Mouse (Mus musculus) heart, embryonic 14.5 days (tissue): Measurements from ENCODE around the gene Fam50a. TPM values are rescaled to one million over a fixed set of nuclear protein-coding genes. Genes with fewer than 3 reads are reported as not detected.
"Not testable (repeated sequence)": the region's sequence is repeated elsewhere in the genome, so short reads cannot be mapped to it uniquely, and the experiment has no call there.

Experiments used
- ATAC-seq: fragments of 200-750 bp; cut with Nextera tagmentation; 2 replicates; pipeline ENCODE4 v1.8.0; 2017; ENCODE audit warnings: low read depth, moderate TSS enrichment; ENCODE audit not compliant: insufficient number of reproducible peaks, insufficient read depth, low FRiP score
- H3K27ac ChIP-seq, 2 experiments: fragments of 200-500 bp in 1 of 2; fragments of 300-500 bp in 1 of 2; sonication (generic) in 1 of 2; replicated peaks in 1 of 2; 2 replicates each; pipeline ENCODE4 v1.5.1; 2012 to 2014; ENCODE audit warnings: low read depth in 2 of 2, low read length in 2 of 2, control low read depth in 1 of 2, mild to moderate bottlenecking in 1 of 2, mixed read lengths in 1 of 2; ENCODE audit not compliant: control insufficient read depth in 1 of 2, insufficient read depth in 1 of 2
- H3K27me3 ChIP-seq: fragments of 300-500 bp; sonication (generic); 2 replicates; pipeline ENCODE4 v1.6.1; 2014; ENCODE audit warnings: mild to moderate bottlenecking, low read length, control low read depth; ENCODE audit not compliant: control insufficient read depth, insufficient read depth
- H3K36me3 ChIP-seq: fragments of 300-500 bp; sonication (generic); 2 replicates; pipeline ENCODE4 v1.6.1; 2014; ENCODE audit warnings: mild to moderate bottlenecking, control low read depth, low read length, mixed read lengths; ENCODE audit not compliant: control insufficient read depth, insufficient read depth
- H3K4me1 ChIP-seq, 2 experiments: fragments of 200-500 bp in 1 of 2; fragments of 300-500 bp in 1 of 2; sonication (generic) in 1 of 2; 2 replicates each; pipeline ENCODE4 v1.6.1; 2012 to 2014; ENCODE audit warnings: low read length in 2 of 2, control low read depth in 1 of 2, mixed read lengths in 1 of 2; ENCODE audit not compliant: control insufficient read depth in 2 of 2, insufficient read depth in 2 of 2
- H3K4me2 ChIP-seq: fragments of 300-500 bp; sonication (generic); 2 replicates; pipeline ENCODE4 v1.6.1; 2014; ENCODE audit warnings: mild to moderate bottlenecking, low read length
- H3K4me3 ChIP-seq, 2 experiments: fragments of 200-500 bp in 1 of 2; fragments of 300-500 bp in 1 of 2; sonication (generic) in 1 of 2; 2 replicates each; pipeline ENCODE4 v1.5.1; 2012 to 2014; ENCODE audit warnings: low read length in 2 of 2, mild to moderate bottlenecking in 2 of 2, control low read depth in 1 of 2, low read depth in 1 of 2, moderate library complexity in 1 of 2; ENCODE audit not compliant: control insufficient read depth in 1 of 2, insufficient read depth in 1 of 2
- H3K9ac ChIP-seq: fragments of 300-500 bp; sonication (generic); 2 replicates; pipeline ENCODE4 v1.6.1; 2014; ENCODE audit warnings: mild to moderate bottlenecking, low read length
- H3K9me3 ChIP-seq: fragments of 300-500 bp; sonication (generic); 2 replicates; pipeline ENCODE4 v1.6.1; 2016; ENCODE audit warnings: low read length, control low read depth; ENCODE audit not compliant: control insufficient read depth
- WGBS: fragments of 180-500 bp; shearing (Covaris S2); extraction: QIAGEN DNeasy Blood & Tissue Kit; methylation state at CpG from one replicate; pipeline ENCODE4 v1.1.7; 2014; 5-methylcytosine and 5-hydroxymethylcytosine counted together
- polyA plus RNA-seq: library from polyadenylated mRNA; unstranded; fragments of >200 nt; fragmentation: Nextera tagmentation; extraction: Ambion mirVana; gene quantifications from 2 replicates; pipeline ENCODE4 v1.2.1, GENCODE M21; 2014

Fam50a gene
- polyA plus RNA-seq, 1 experiment from 2014 or later = 43.2 TPM

- 28% methylated on average over 13 of the region's 13 CpGs for WGBS
- Histone ChIP-seq H3K4me2 (peak overlapping the region; percentile 69), H3K36me3 (no peaks in the 10 kb centered on the region), H3K27me3 (no peaks in the 10 kb centered on the region), H3K9me3 (no peaks in the 10 kb centered on the region), H3K4me3 (peak overlapping the region; percentile 50 to 65), H3K9ac (peak overlapping the region; percentile 68), H3K27ac (peak overlapping the region; percentile 35 to 44; a peak in 3 of 4 replicates), H3K4me1 (no peaks in the 10 kb centered on the region; a peak in 1 of 4 replicates)
- no peak for ATAC-seq
Observed at GRCm38 (mm10) chrX:74352645-74353466, 40.0 kb downstream of the Fam50a start.

- peak; percentile 79 for ATAC-seq
Observed at GRCm38 (mm10) chrX:74353467-74353770, 40.6 kb downstream of the Fam50a start, which contains the start of gene Lage3. Gene Lage3, minus strand, starts transcription at chrX:74353618.

GRCm38 (mm10) chrX:74357069-74357468, 44.2 kb downstream of the Fam50a start:
- WGBS = 90% methylated on average over 2 of the region's 3 CpGs
- H3K4me2 ChIP-seq, H3K9ac ChIP-seq, H3K4me1 ChIP-seq, H3K36me3 ChIP-seq, H3K27me3 ChIP-seq, H3K9me3 ChIP-seq, H3K27ac ChIP-seq, H3K4me3 ChIP-seq, ATAC-seq: not testable (repeated sequence)

More at GRCm38 (mm10) chrX:74353467-74353770, 40.6 kb downstream of the Fam50a start, which contains the start of gene Lage3:
- H3K36me3 ChIP-seq = no peaks in the 10 kb centered on the region
- no peaks in the 10 kb centered on the region for H3K9me3 ChIP-seq
- peak within 1 kb of the TSS; percentile 50 to 65 for H3K4me3 ChIP-seq
- peak within 1 kb of the TSS; percentile 68 for H3K9ac ChIP-seq
- peak within 1 kb of the TSS; percentile 35 to 44; a peak in 3 of 4 replicates for H3K27ac ChIP-seq
- peak within 1 kb of the TSS; percentile 69 for H3K4me2 ChIP-seq
- WGBS = 7% methylated on average over 13 of the region's 22 CpGs
- no peaks in the 10 kb centered on the region for H3K27me3 ChIP-seq
- no peaks in the 10 kb centered on the region; a peak in 1 of 4 replicates for H3K4me1 ChIP-seq

- WGBS = 39% methylated on average over 11 of the region's 11 CpGs
- no peaks in the 10 kb centered on the region for H3K36me3 ChIP-seq
- ATAC-seq = no peak
Observed at GRCm38 (mm10) chrX:74359171-74359570, 46.3 kb downstream of the Fam50a start.

GRCm38 (mm10) chrX:74367512-74367911, 54.7 kb downstream of the Fam50a start:
- WGBS = 54% methylated on average over 10 of the region's 10 CpGs
- Histone ChIP-seq H3K4me2 (peak overlapping the region; percentile 68), H3K4me3 (peak overlapping the region; percentile 62 to 64), H3K36me3 (peaks cover 28% of the 10 kb centered on the region), H3K27me3 (no peaks in the 10 kb centered on the region), H3K9ac (peak overlapping the region; percentile 85), H3K27ac (no peak overlapping the region), H3K4me1 (peaks cover 0 to 7% of the 10 kb centered on the region in 2 experiments; a peak in 2 of 4 replicates), H3K9me3 (no peaks in the 10 kb centered on the region)
- ATAC-seq = no peak

More at GRCm38 (mm10) chrX:74359171-74359570, 46.3 kb downstream of the Fam50a start:
- no peak overlapping the region for H3K4me3 ChIP-seq
- H3K27ac ChIP-seq = no peak overlapping the region
- no peaks in the 10 kb centered on the region for H3K9me3 ChIP-seq
- no peak overlapping the region for H3K4me2 ChIP-seq
- no peaks in the 10 kb centered on the region for H3K27me3 ChIP-seq
- H3K9ac ChIP-seq = no peak overlapping the region
- no peaks in the 10 kb centered on the region for H3K4me1 ChIP-seq

GRCm38 (mm10) chrX:74368209-74368909, 55.5 kb downstream of the Fam50a start:
- peak overlapping the region; percentile 56 to 73; a peak in 3 of 4 replicates for H3K27ac ChIP-seq
- no peaks in the 10 kb centered on the region for H3K9me3 ChIP-seq
- peaks cover 0 to 7% of the 10 kb centered on the region in 2 experiments; a peak in 2 of 4 replicates for H3K4me1 ChIP-seq
- peaks cover 28% of the 10 kb centered on the region for H3K36me3 ChIP-seq
- peak; percentile 67 for ATAC-seq
- H3K4me3 ChIP-seq = peak overlapping the region; percentile 62 to 64
- H3K27me3 ChIP-seq = no peaks in the 10 kb centered on the region
- H3K4me2 ChIP-seq = peak overlapping the region; percentile 68
- WGBS = 10% methylated on average over 46 of the region's 49 CpGs
- H3K9ac ChIP-seq = peak overlapping the region; percentile 85
